Mouse (Mus musculus): ENCODE data around the gene Orm1. TPM values are rescaled to one million over a fixed set of nuclear protein-coding genes. Genes with fewer than 3 reads are reported as not detected.

Gene Orm1
- total RNA-seq, 4 experiments from 2014 or later, result not detected

Other genes starting within 250 kb of the Orm1 start
- gene Ambp, start 189.8 kb upstream of the Orm1 start, total RNA-seq (2022), result not detected
- gene Kif12, start 172.4 kb upstream of the Orm1 start, total RNA-seq (2022), result under 1 TPM in 1 of 4 experiments, not detected in 3; 0.11 TPM
- 1 to 10 TPM; 3.7 to 7.4 (median 5.4) TPM for gene Col27a1, start 130.6 kb upstream of the Orm1 start, total RNA-seq (2022)
- not detected for gene Orm3, start 11.6 kb downstream of the Orm1 start, total RNA-seq (2022)
- not detected for gene Orm2, start 17.9 kb downstream of the Orm1 start, total RNA-seq (2022)
- 1 to 10 TPM; 3.6 to 5.3 (median 4.5) TPM for gene Akna, start 58.8 kb downstream of the Orm1 start, total RNA-seq (2022)
- gene Whrn, start 151.4 kb downstream of the Orm1 start, total RNA-seq (2022), result 10 to 100 TPM; 35.8 to 45.1 (median 41.0) TPM
- gene Atp6v1g1, start 200.2 kb downstream of the Orm1 start, total RNA-seq (2022), result 100 to 1,000 TPM; 131 to 157 (median 144) TPM
- 10 to 100 TPM; 11.2 to 16.2 (median 14.6) TPM for gene Tmem268, start 214.2 kb downstream of the Orm1 start, total RNA-seq (2022)